7 mouse cellular contexts compared by ENCODE assay signal in the genomic region with DNA sequence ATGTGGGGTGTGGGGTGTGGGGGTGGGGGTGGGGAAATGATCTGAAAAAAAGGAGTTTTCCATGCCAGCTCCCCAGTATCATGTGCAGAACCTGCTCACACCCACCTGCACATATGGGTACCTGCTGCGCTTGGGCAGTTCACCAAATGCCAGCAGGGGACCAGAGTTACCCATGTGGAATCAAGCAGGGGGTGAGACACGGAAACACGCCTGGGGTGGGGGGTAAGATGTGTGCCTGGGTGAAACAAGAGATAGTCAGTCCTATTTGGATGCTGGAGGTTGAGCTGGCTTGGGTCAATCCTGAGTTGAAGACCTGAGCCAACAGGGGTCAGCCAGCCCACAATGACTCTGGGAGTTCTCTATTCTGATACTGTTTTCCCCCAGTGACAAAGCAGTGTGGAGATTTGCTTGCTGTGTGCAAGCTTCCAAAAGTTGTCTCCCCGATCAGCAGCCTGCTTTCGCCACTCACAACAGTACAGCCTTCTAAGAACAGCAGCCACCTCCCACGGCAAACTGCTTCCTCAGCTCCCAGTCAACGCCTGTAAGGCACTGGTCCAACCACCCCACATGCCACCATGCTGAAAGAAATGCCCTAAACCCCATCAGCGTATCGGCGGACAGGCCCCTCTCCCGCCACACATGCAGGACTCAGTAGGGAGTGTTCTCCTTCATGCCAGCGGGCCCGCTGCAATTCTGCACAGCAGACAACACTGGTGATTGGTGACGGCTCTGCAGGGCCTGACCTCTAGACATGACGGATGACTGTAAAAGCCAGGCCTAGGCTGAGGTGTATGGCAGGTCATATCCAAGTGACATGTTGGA. TPM values are rescaled to one million over a fixed set of nuclear protein-coding genes. Genes with fewer than 3 reads are reported as not detected.
DNase-seq lines count a peak whose midpoint lies in the region; ATAC-seq lines count a peak whose summit lies in the region.

No protein-coding gene starts in this region.

- H3K36me3 ChIP-seq in forebrain, embryonic 15.5 days: no peaks in the 10 kb centered on the region
- no peaks in the 10 kb centered on the region for H3K36me3 ChIP-seq in neural tube, embryonic 13.5 days

- H3K4me2 ChIP-seq in forebrain, embryonic 15.5 days (replicated peaks): no peak overlapping the region
- no peak overlapping the region for H3K4me2 ChIP-seq in neural tube, embryonic 13.5 days

- peaks cover 25% of the 10 kb centered on the region for H3K4me1 ChIP-seq in forebrain, embryonic 15.5 days
- H3K4me1 ChIP-seq in neural tube, embryonic 13.5 days (replicated peaks): peaks cover 36% of the 10 kb centered on the region

- H3K27ac ChIP-seq in forebrain, embryonic 15.5 days (replicated peaks): 0 out of 2 replicates have a peak overlapping the region, but pooled peaks have one; percentile 34
- peak overlapping the region; percentile 28; the same call in 1 of the 2 replicates for H3K27ac ChIP-seq in neural tube, embryonic 13.5 days (replicated peaks)

- H3K9ac ChIP-seq in forebrain, embryonic 15.5 days (replicated peaks): no peak overlapping the region
- H3K9ac ChIP-seq in neural tube, embryonic 13.5 days: peak overlapping the region; percentile 41; the same call in 1 of the 2 replicates

- intact Hi-C loops in left cerebral cortex, postnatal 4 days (cut with DNase I): no loop called here

- H3K9me3 ChIP-seq in forebrain, embryonic 15.5 days: no peaks in the 10 kb centered on the region
- H3K9me3 ChIP-seq in neural tube, embryonic 13.5 days: no peaks in the 10 kb centered on the region

- peak; percentile 57 to 67 for DNase-seq in left cerebral cortex, adult 18-20 months (ENCODE audit: low spot score in 2 of 2)
- no peak for DNase-seq in left cerebral cortex, postnatal 4 days
- DNase-seq in cerebellum, postnatal 10 days: peak; percentile 50 to 57
- DNase-seq in adrenal gland, postnatal 10 days: no peak
- no peak for DNase-seq in heart, adult 11 months

- ATAC-seq in forebrain, embryonic 15.5 days (replicated peaks): 0 out of 2 replicates have a peak, but pooled peaks have one; percentile 18
- ATAC-seq in neural tube, embryonic 13.5 days (ENCODE audit: low read depth): peak; percentile 21; the same call in 1 of the 2 replicates

- H3K27me3 ChIP-seq in forebrain, embryonic 15.5 days: no peaks in the 10 kb centered on the region
- H3K27me3 ChIP-seq in neural tube, embryonic 13.5 days: no peaks in the 10 kb centered on the region

- no peak overlapping the region for H3K4me3 ChIP-seq in forebrain, embryonic 15.5 days
- no peak overlapping the region for H3K4me3 ChIP-seq in neural tube, embryonic 13.5 days

- 41% methylated on average over 15 of the region's 15 CpGs for WGBS in forebrain, embryonic 15.5 days
- WGBS in neural tube, embryonic 13.5 days: 45% methylated on average over 15 of the region's 15 CpGs

RNA-seq across cellular contexts. Expression of gene Sema4d, which starts 41.0 kb away (rescaled TPM):
- 10 to 100 TPM; 65.8 to 71.3 TPM for total RNA-seq in left cerebral cortex, adult 18-20 months (2021)
- total RNA-seq in left cerebral cortex, postnatal 4 days (2021): 10 to 100 TPM; 53.9 to 62.5 TPM
- polyA plus RNA-seq in forebrain, embryonic 15.5 days (2015; fragmentation: Nextera tagmentation; extraction: Ambion mirVana): 18.7 and 20.7 TPM in 2 replicates
- polyA plus RNA-seq in neural tube, embryonic 13.5 days (2015; fragmentation: Nextera tagmentation; extraction: Ambion mirVana): 14.3 TPM in 2 replicates
- 10 to 100 TPM; 13.9 to 25.4 TPM for total RNA-seq in adrenal gland, postnatal 10 days (2021)

Comparison
In these comparisons a context has a peak if more than half of its experiments do, and no peak if none do; other contexts are left out.
1. DNase-seq: peak in left cerebral cortex, adult 18-20 months (2 of 2) and cerebellum, postnatal 10 days (2 of 2); none in left cerebral cortex, postnatal 4 days (single experiment), adrenal gland, postnatal 10 days (single experiment) and heart, adult 11 months (single experiment).